In genomic region chr5:90890519-90891463, GRCm38 (mm10) we compare ENCODE assay signal across 8 mouse cellular contexts. TPM values are rescaled to one million over a fixed set of nuclear protein-coding genes. Genes with fewer than 3 reads are reported as not detected.
DNase-seq lines count a peak whose midpoint lies in the region; ATAC-seq lines count a peak whose summit lies in the region.

Gene Cxcl1 (plus strand): TSS chr5:90891241.

- no peaks in the 10 kb centered on the region for H3K36me3 ChIP-seq in intestine, embryonic 14.5 days (ENCODE audit: control insufficient read depth, insufficient read depth, low read length)
- H3K36me3 ChIP-seq in liver, embryonic 15.5 days (replicated peaks): no peaks in the 10 kb centered on the region

- DNase-seq in Muller cell, postnatal 12 days (ENCODE audit: inconsistent ontology term): peak; percentile 62
- peak; percentile 62 to 68 for DNase-seq in cerebellum, postnatal 10 days
- peak; percentile 60 for DNase-seq in gastrocnemius, postnatal 25 days
- DNase-seq in intestine, embryonic 14.5 days (ENCODE audit: low spot score): peak; percentile 79
- DNase-seq in neural tube, embryonic 10.5 days (ENCODE audit: extremely low spot score, low spot score): peak; percentile 44
- no peak for DNase-seq in thymus, postnatal 14 days

- peak; percentile 80 for ATAC-seq in intestine, embryonic 14.5 days (replicated peaks; ENCODE audit: low FRiP score, low TSS enrichment, low read depth)
- ATAC-seq in liver, embryonic 15.5 days (ENCODE audit: insufficient read depth): peak; percentile 78
- ATAC-seq in erythroid progenitor cell, adult 5-6 weeks (replicated peaks; ENCODE audit: low FRiP score, poor library complexity, severe bottlenecking): no peak

- H3K27ac ChIP-seq in intestine, embryonic 14.5 days (ENCODE audit: low read depth): no peak within 1 kb of the TSS
- H3K27ac ChIP-seq in liver, embryonic 15.5 days (replicated peaks): peak within 1 kb of the TSS; percentile 73

- H3K4me1 ChIP-seq in intestine, embryonic 14.5 days (replicated peaks; ENCODE audit: control insufficient read depth, insufficient read depth, low read length): no peaks in the 10 kb centered on the region
- H3K4me1 ChIP-seq in liver, embryonic 15.5 days (replicated peaks): no peaks in the 10 kb centered on the region

- peak within 1 kb of the TSS; percentile 41; the same call in 1 of the 2 replicates for H3K9ac ChIP-seq in intestine, embryonic 14.5 days (ENCODE audit: low read length)
- H3K9ac ChIP-seq in liver, embryonic 15.5 days: no peak within 1 kb of the TSS

- H3K27me3 ChIP-seq in intestine, embryonic 14.5 days (replicated peaks; ENCODE audit: control insufficient read depth, insufficient read depth, low read length): no peaks in the 10 kb centered on the region
- peaks cover 27% of the 10 kb centered on the region for H3K27me3 ChIP-seq in liver, embryonic 15.5 days

- H3K4me2 ChIP-seq in intestine, embryonic 14.5 days (ENCODE audit: low read length): peak within 1 kb of the TSS; percentile 66
- peak within 1 kb of the TSS; percentile 54 for H3K4me2 ChIP-seq in liver, embryonic 15.5 days

- 7% methylated on average over 30 of the region's 30 CpGs for WGBS in intestine, embryonic 14.5 days
- 9% methylated on average over 30 of the region's 30 CpGs for WGBS in liver, embryonic 15.5 days (ENCODE audit: insufficient replicate concordance)

- H3K9me3 ChIP-seq in intestine, embryonic 14.5 days (ENCODE audit: control insufficient read depth, low read length): no peaks in the 10 kb centered on the region
- H3K9me3 ChIP-seq in liver, embryonic 15.5 days (replicated peaks): no peaks in the 10 kb centered on the region

- peak within 1 kb of the TSS; percentile 41 for H3K4me3 ChIP-seq in intestine, embryonic 14.5 days (ENCODE audit: low read depth, low read length)
- peak within 1 kb of the TSS; percentile 45 for H3K4me3 ChIP-seq in liver, embryonic 15.5 days (replicated peaks)

RNA-seq across cellular contexts. Expression of gene Cxcl1, which starts in this region (rescaled TPM):
- total RNA-seq in gastrocnemius, postnatal 25 days (2021): under 1 TPM in 1 of 2 experiments, not detected in 1; 0.24 TPM
- polyA plus RNA-seq in intestine, embryonic 14.5 days (2014; fragmentation: Nextera tagmentation; extraction: Ambion mirVana): 0.42 and 1.1 TPM in 2 replicates
- 2.7 and 3.1 TPM in 2 replicates for polyA plus RNA-seq in liver, embryonic 15.5 days (2015; fragmentation: Nextera tagmentation; extraction: Ambion mirVana)
- not detected in 2 replicates for total RNA-seq in erythroid progenitor cell, adult 5-6 weeks (2015; ENCODE audit: low replicate concordance)
- total RNA-seq in erythroid progenitor cell, adult 5-6 weeks (2017; ENCODE audit: low replicate concordance): not detected in 2 replicates

Comparison
In these comparisons a context has a peak if more than half of its experiments do, and no peak if none do; other contexts are left out.
1. Peak in DNase-seq in gastrocnemius, postnatal 25 days; RNA of the gene not detected or under 1 TPM.